Mouse (Mus musculus) adrenal gland, postnatal 36 days (tissue): ENCODE measurements around the gene Tnrc6a. TPM values are rescaled to one million over a fixed set of nuclear protein-coding genes. Genes with fewer than 3 reads are reported as not detected.
A peak's percentile ranks its signal among the peaks of the same experiment; 100 is the strongest.

ENCODE experiments used
- DNase-seq, 2 experiments: peaks; one replicate each; pipeline ENCODE4 v3.0.0; 2021; ENCODE audit warnings: mixed read lengths in 1 of 2
- long read RNA-seq, 2 experiments: library from polyadenylated mRNA; stranded (forward); transcript quantifications; one replicate each; pipeline ENCODE4 v2.0.0; 2021; ENCODE audit warnings: borderline sequencing depth in 2 of 2
- total RNA-seq, 2 experiments: library from RNA; stranded (reverse); gene quantifications; 2 replicates each; pipeline ENCODE4 v1.2.3; 2021

Gene Tnrc6a
- total RNA-seq = 10 to 100 TPM; 39.9 to 45.8 TPM
- long read RNA-seq, experiment 1, full-length matches to known transcripts = 1 of 24 reads
- long read RNA-seq, experiment 1, partial matches to known transcripts = 23 of 24 reads
- long read RNA-seq, experiment 1, other reads (novel, unspliced or antisense) = 0 of 24 reads
- long read RNA-seq, experiment 2, partial matches to known transcripts = 8 of 9 reads
- long read RNA-seq, experiment 2, other reads (novel, unspliced or antisense) = 1 of 9 reads

DNA sequence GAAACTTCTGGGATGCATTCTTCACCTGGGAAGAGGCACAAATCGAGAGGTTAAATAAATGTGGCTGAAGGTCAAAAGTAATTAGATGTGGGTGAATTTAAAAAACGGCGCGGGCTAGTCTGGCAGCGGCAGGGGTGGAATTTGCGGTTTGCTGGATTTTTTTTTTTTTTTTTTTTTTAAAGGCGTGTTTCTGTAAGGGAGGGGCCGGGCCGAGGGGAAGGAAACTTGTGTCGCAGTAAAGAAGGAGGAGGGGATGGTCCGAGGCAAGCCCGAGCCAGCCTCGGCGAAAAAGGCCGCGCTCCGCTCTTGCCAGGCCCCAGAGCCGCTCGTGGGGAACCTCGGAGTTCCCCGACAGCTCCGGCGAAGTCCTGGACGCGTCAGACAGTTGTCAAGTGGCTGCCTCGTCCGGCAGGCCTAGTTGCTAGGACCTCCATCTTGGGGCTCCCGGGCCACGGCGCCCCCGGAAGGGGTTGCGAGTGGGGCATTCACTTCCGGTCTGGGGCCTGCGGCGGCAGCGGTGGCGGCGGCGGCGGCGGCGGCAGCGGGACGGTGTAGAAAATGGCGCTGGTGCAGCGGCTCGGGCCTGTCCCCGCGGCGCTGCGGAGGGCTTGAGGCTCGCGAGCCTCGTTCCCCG lies at the start of gene Tnrc6a:
Gene Tnrc6a (plus strand): TSS at position 221 of the 634 bp plus-strand sequence.
- peak; percentile 95 to 97 for DNase-seq

DNA sequence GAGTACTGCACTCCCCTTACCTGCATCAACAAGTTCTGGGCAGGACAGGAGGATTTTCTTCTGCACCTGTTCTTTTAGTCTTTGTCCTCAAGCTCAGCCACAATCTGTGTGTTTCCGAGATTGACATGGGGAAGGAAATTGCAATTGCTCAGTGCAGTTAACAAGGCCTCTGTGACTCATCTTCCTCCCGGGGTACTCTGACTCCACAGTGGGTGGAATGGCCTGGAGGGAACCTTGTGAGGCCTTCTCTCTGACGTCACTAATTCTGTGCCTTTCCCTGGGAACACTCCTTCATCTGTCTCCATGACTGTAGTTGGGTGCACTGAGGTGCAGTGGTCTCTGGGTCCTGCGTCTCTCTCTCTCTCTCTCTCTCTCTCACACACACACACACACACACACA lies 41.4 kb upstream of the Tnrc6a start:
- DNase-seq = peak in 1 of 2 experiments; percentile 40

DNA sequence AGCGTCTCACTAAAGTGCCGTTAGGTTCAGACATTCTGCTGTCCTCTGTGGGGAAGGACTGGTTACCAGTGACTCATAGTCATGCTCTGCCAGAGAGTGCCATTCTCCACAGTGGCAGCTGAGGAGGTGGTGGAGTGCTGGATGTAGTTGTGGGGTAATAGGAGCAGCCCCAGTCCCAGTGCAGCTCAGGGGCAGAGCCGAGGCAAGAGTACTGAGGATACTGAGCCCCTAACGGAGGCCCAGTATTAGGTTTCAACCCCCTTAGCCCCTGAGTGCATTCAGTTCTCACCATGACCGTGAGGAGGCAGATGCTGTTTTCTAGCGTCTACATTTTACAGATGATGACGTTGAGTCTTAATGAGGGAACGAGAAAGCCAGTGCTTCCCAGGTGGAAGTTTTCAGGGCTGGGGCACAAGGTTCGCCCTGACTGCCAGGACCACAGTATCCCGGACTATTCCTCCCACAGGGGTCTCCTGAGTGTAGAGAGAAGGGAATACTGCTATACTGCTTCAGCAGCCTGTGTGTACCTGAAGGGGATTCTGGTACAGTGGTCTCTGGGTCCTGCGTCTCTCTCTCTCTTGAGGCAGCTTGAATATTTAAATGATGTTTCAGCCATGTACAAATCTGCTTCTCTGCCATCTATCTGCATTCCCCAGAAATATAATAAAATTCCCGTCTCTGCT lies 40.1 kb upstream of the Tnrc6a start:
- peak; percentile 46 to 55 for DNase-seq

DNA sequence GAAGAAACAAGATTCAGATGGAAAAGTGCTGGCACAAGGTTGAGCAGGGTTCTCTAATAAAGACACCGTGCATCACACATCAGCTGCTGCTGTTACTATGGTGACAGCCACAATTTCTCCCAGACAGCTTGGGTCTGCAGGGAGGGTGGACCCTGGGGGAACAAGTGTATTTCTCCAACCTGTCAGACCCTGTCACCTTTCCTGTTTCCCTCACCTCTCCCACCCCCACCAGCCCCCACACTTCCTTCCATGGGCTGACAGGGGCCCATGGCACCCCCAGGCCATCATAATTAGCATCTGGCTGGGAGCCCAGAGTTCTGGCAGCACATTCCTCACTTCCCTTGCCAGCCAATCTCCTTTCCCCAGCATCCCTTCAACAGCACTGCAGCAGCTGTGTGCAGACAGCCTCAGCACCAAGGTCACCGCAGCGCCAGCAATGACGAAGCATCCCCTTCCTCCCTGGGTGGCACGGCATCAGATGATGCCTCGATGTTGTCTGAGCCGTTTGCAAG lies 39.4 kb upstream of the Tnrc6a start:
- peak; percentile 62 to 69 for DNase-seq

DNA sequence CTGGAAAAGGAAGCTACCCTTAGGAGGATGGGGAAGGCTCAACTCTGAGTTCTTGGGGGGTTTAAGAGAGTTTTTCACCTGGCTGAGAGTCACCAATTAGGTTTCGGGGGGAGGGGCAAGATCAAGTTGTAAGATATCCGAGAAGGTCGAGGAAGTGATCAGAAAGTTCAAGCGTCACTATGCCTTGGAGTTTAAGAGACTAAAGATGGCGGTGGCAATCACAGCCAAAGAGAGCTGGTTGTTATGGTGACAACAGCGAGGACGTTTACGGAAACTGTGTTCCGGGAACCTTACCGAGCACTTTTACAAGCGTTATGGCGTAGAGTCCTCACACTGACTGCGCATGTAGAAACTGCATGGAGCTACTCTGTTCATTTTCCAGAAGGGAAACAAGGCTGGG lies 39.0 kb upstream of the Tnrc6a start:
- DNase-seq = peak; percentile 29 to 41

DNA sequence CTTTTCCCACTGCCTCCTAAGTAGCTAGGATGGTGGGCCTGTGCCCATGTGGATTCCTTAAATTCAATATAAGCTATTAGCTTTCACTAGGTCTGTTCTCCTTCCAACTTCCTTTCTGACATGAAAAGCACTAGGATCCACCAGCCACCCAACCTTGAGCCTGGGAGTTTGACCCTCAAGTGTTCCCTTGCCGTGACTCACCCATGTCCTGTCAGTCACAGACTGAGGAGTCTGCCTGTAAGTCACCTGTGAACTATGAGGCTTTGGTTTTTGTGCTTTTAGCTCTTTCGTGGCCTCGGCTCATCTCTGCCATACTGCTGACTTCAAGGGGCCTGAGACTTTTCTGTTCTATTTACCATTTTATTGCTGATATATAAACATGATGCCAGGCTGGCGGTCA lies 34.8 kb upstream of the Tnrc6a start:
- peak; percentile 69 for DNase-seq

DNA sequence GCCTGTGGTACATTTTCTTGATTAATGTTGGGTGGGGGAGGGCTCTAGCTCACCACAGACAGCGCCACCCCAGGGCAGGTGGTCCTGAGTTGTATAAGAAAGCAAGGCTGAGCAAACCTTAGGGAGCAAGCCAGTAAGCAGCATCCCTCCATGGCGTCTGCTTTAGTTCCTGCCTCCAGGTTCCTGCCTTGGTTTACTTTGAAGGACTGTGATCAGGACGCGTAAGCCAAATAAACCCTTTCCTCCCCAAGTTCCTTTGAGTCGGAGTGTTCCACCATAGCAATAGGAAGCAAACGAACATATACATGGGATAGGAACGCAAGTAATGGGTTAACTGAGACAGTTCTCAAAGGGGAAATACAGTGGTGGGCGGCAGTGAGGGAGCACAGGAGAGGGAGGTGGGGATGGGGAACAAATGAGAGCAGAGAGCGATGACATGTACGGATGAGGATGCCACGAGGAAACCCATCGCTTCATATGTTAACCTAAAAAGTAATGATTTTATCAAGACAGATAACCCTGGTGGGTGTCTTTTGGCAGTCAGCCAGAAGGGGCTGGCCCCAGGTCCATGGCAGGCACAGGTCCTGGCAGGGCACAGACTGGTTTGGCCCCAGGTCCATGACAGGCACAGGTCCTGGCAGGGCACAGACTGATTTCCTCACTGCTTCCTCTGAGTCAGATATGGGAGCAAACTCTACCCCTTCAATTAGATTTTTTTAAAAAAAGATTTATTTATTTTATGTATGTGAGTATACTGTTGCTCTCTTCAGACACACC lies 27.2 kb upstream of the Tnrc6a start:
- peak; percentile 54 to 72 for DNase-seq

DNA sequence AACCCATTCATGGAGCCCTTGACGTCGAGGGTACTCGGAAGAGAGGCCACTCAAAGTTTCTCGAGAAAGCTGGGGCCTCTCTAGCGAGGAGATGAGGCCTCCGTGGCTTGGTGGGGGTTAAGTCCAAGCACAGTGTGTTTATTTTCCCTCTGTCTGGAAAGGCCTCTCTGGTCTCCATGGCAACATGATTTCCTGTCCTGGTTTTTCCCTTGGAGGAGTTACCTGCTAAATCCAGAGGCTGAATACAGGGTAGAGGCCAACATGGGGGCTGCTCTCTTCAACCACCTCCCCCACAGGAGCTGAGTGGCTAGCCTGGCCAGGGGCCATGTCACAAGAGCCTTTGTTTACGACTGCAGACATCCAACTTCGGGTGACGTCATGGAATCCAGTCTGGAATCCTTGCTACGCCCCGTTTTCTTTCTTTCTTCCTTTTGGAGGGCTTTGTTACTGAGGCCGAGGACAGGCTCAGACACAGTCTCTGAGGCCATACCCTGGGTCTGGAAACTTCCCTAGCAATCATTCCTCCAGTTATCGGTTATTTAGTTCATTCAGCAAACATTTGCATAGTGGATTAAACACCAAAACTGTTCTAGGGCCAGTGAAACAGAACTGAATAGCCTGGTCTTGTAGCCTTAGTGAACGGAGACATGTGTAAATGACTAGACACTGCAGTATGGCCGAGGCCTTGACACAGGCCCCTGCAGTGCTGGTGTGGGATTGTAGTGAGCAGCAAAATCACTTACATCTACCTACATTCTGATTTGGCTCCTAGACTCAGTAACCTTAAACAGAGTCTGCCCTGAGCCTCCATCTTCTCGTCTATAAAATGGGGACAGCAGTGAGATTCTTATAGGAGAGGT lies 25.6 kb upstream of the Tnrc6a start:
- peak; percentile 56 to 70 for DNase-seq

DNA sequence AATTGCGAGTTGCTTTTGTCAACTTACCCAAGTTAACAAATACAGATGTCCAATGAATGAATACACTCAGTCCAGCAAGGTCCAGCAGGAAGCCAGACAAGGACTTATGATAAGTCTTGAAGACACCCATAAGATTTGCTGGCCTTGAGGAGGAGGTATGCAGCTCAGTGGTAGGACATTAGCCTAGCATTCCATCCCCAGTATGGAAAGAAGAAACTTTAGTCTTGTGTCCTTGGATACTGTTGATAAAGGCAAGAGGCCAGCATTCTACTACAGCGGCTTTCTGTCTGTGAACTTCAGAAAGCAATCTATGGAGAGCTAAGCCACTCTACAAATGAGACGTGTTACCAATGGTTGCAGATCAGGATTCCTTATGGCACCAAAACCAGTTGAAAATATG lies 22.4 kb upstream of the Tnrc6a start:
- no peak for DNase-seq

DNA sequence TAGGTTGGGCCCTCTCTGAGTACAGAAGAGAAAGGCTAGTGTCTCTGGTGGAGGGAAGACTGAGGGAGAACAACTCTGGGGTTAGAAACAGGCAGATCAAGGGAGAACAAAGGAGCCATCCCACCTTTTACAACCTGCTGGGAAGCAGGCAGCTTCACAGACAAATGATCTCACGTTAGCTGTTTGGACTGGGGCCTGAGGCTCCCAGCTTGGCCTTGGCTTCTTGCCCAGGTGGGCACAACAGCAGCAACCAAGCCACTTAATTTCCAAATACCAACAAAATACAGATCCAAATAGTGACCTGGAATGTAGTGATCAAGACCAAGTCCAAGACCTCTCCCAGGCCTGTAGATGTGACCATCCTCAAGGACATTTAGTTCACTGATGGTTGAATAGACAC lies 18.3 kb upstream of the Tnrc6a start:
- peak in 1 of 2 experiments; percentile 22 for DNase-seq

DNA sequence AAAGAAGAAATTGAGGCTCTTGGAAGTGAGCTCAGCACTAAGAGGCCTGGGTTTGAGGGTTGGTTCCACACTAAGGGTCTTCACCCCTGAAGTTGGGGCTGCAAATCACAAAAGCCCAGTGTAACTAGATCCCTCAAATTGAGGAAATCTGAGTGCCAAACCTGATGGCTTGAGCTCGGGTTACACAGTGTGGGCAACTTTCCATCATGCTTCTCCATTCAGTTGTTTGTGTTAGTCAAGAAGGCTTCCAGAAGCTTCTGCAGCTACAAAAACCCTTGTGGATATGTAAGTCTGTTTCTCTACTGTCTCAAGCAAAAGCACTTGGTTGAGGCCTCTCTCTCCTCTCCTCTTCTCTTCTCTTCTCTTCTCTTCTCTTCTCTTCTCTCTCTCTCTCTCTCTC lies 17.8 kb upstream of the Tnrc6a start:
- no peak for DNase-seq

DNA sequence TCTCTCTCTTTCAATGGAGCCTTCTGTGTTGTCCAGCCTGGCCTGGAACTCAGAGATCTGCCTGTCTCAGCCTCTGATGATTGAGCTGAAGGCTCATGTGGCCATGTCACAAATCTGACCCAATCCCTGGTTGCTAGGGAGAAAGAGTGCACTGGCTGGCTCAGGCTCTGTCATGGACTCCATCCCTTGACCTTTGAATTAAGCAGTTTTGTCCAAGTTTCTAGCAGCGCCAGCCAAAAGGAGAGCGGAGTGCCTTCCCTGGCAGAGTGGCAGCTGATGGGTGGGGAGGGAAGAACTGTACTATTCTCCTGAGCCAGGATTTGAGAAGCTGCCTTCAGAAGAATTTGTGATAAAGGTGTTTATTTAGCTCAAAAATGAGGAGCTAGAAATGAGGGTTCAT lies 17.4 kb upstream of the Tnrc6a start:
- DNase-seq = no peak

DNA sequence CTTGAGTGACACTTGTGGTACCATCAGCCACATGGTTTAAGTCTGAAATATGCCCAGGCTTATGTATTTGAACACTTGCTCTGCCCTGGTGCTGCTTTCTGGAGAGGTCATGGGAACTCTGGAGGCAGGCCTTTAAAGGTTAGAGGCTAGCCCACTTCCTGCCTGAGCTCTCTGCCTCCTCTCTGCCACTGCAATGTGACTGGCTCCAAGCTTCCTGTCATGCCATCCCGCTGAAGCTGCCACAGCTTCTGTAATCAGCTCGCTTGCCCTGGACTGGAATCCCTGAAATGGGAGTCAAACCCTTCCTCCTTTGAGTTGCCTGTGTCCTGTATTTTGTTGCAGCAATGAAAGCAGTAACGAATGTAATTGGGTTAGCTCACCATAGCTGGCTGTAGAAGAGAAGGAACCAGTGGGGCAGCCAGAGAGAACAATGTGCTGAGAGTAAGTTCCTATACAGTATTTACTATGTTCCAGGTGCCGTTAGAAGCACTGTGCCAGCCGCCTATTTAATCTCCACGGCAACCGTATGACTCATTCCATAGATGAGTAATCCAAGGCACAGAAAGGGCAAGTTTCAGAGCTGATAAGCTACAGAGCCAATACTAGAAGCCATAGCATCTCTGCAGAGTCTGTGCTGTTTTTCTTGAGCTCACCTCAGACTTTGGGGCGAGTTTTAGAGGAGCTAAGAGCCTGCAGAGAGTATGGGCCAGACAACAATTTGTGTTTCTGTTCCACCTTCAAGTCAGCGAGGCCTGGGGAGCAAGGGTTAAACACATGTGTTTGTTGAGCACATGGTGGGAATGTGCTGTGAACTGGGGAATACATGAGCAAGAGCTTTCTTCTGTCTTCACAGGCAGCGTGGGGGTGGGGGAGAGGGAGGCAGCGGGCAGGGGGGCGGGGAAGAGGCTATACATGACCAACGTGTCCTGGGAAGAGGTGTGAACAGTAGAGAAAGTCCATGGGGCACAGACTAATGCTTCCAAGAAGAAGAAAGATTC lies 15.3 kb upstream of the Tnrc6a start:
- DNase-seq = peak; percentile 67 to 68

DNA sequence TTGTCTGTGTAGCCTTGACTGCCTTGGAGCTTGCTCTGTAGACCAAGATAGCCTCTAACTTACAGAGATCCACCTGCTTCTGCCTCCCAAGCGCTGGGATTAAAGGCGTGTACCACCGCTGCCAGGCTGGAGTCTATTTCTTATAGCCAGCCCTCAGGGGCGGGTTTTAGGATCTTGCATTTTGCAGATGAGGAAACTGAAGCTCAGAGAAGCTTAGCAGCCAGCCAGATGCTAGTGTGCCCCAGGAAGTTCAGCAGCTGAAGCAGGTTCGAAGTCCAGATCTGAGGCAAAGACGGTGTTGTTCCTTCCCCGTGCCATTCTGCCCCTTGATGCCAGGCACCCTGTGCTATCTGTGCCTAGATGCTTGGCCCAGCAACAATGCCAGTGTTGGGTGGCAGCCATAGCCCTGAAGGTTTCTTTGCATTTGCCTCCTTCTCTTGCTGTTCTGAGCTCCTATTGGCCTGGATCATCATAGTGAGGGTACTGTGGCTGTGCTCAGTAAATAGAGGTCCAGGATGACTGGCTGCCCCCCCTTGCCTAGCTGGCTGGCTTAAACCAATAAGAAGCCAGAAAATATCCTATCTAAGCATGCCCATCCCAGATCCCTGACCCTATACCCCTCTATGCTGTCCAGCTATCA lies 14.2 kb upstream of the Tnrc6a start:
- DNase-seq = no peak

DNA sequence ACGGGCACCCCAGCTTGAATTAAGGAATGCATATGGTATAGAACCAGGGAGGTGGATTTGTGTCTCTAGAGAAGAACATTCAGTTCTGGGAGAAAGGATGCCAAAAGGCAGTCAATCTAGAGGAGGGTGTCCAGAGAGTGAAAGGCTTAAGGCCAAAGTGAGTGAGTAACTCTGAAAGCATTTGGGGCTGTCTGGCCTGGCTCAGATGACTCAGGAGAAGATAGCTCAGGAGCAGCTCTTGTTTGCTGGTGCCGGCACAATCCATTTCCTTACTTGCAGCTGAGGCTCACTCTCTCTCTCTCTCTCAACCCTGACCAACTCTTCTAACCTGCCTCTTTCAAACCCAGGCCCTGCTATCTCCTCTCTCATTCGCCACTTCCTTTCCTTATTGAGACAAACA lies 13.6 kb upstream of the Tnrc6a start:
- peak; percentile 63 to 73 for DNase-seq

DNA sequence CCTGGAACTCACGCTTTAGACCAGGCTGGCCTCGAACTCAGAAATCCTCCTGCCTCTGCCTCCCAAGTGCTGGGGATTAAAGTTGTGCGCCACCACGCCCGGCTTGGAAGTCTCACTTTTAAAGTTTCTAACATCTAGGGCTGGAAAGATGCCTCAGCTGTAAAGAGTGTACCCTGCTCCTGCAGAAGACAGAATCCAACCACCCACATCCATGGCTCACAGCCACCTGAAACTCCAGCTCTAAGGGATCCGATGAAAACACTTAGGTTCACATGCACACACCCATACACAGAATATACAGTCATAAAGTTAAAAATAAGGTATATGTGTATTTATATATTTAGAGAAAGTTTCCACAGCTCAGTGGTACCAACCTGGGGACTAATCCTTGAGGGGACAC lies 10.1 kb upstream of the Tnrc6a start:
- no peak for DNase-seq

DNA sequence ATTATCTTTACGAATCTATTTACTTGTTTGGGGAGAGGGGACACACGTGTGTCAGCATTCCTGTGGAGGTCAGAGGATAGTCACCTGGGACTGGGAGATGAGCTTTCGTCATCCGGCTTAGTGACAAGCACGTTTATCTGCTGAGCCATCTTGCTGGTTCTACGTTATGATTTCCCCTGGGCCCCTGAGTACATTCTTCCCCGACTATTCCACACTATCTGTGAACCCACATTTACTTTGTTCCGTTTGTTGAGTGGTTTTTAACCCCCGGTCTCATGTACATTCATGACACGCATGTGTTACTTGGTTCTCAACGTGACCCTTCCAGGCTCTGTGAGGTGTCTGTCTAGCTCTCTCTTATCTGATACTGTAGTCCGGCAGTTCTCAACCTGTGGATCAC lies 6.9 kb upstream of the Tnrc6a start:
- no peak for DNase-seq

DNA sequence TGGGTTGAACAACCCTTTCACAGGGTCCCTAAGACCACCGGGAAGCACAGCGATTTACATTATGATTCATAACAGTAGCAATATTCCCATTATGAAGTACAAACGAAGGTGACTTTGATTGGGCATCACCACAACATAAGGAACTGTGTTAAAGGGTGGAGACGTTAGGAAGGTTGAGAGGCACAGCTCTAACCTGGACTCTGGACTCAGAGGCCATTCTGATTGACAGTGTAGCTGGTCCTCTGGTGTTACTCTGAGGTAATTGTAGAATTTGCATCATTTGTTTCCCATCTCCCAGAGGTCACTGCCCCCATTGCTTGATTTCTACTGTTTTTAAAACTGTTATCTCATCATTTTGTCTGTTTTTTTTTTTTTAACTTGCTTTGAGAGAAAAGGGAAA lies 6.5 kb upstream of the Tnrc6a start:
- DNase-seq = no peak

DNA sequence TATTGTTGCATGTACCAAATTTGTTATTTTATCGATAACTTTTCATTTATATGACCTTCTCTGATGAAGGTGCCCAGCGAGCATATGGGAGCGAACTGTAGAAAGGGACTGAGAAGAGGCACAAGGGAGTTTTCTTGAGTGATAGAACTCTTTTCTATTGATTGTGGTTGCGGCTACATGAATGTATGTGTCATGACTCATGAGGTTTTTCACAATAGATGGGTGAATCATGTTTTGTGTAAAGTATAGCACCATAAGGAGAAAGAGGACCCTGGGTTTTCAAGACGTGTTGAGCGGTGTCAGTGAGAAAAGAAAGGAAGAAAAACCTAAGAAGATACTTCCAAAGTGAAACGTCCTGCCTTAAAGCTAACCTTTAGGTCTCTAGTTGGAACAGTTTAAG lies 3.2 kb upstream of the Tnrc6a start:
- no peak for DNase-seq

DNA sequence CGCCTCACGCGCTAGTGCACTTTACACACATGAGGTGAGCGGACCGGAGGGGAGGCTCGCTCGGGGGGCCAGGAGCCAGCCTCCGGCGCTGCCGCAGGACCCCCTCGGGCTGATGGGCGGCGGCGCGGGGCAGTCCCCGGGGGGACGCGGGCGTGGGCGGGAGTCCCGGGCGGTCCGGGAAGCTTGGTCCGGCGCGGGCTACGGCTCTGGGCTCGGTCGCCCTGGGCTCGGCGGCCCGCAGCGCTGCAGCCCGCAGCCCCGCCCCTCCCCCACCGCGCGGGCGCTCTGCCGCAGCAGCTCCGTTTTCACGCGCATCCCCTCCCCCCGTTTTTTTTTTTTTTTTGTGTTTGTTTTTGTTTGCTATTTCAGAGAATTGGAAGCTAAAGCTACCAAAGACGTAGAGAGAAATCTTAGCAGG lies 623 bp downstream of the Tnrc6a start:
- DNase-seq = peak; percentile 40 to 69
